Mouse (Mus musculus) cerebellum, adult 2 months (tissue): Measurements from ENCODE around the gene Trmt13.

Source experiments
- CTCF ChIP-seq: fragments of 200-500 bp; IDR thresholded peaks from 2 replicates; pipeline ENCODE4 v1.5.1; 2011; ENCODE audit warnings: low read depth, mild to moderate bottlenecking, control low read depth, low read length, moderate library complexity, borderline replicate concordance; ENCODE audit not compliant: insufficient read depth
- POLR2A ChIP-seq: fragments of 200-500 bp; IDR thresholded peaks from 2 replicates; pipeline ENCODE4 v1.6.1; 2011; ENCODE audit warnings: low read length, control low read depth, borderline replicate concordance; ENCODE audit not compliant: insufficient read depth

DNA sequence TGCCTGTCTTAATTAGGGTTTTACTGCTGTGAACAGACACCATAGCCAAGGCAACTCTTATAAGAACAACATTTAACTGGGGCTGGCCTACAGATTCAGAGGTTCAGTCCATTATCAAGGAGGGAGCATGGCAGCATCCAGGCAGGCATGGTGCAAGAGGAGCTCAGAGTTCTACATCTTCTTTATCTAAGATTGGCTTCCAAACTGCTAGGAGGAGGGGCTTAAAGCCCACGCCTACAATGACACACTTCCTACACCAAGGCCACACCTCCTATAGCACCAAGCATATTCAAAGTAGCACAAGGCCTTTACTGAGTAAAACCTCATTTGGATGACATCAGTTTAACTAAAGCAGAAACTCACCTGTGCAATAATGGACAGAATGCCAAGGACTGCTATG lies 25.6 kb upstream of the Trmt13 start:
- TF ChIP-seq POLR2A (no peak), CTCF (no peak)
